Mouse (Mus musculus) midbrain, embryonic 13.5 days (tissue): ENCODE measurements around the gene Hist1h4h. TPM values are rescaled to one million over a fixed set of nuclear protein-coding genes. Genes with fewer than 3 reads are reported as not detected.
A peak's percentile ranks its signal among the peaks of the same experiment; 100 is the strongest.
"Not testable (repeated sequence)": the region's sequence is repeated elsewhere in the genome, so short reads cannot be mapped to it uniquely, and the experiment has no call there.

Experiments
- ATAC-seq: fragments of 200-750 bp; cut with Nextera tagmentation; 2 replicates; pipeline ENCODE4 v1.8.0; 2017; ENCODE audit warnings: mild to moderate bottlenecking, moderate TSS enrichment, moderate library complexity
- H3K27ac ChIP-seq: fragments of 300-500 bp; sonication (generic); 2 replicates; pipeline ENCODE4 v1.5.1; 2015; ENCODE audit warnings: inconsistent platforms, mild to moderate bottlenecking, moderate library complexity
- H3K27me3 ChIP-seq: fragments of 300-500 bp; sonication (generic); 2 replicates; pipeline ENCODE4 v1.6.1; 2015; ENCODE audit warnings: mild to moderate bottlenecking, inconsistent platforms
- H3K36me3 ChIP-seq: fragments of 300-500 bp; sonication (generic); 2 replicates; pipeline ENCODE4 v1.6.1; 2015; ENCODE audit warnings: mild to moderate bottlenecking, inconsistent platforms
- H3K4me1 ChIP-seq: fragments of 300-500 bp; sonication (generic); replicated peaks from 2 replicates; pipeline ENCODE4 v1.6.1; 2015; ENCODE audit warnings: inconsistent platforms
- H3K4me2 ChIP-seq: fragments of 300-500 bp; sonication (generic); replicated peaks from 2 replicates; pipeline ENCODE4 v1.6.1; 2015; ENCODE audit warnings: moderate library complexity, mild to moderate bottlenecking, inconsistent platforms
- H3K4me3 ChIP-seq: fragments of 300-500 bp; sonication (generic); replicated peaks from 2 replicates; pipeline ENCODE4 v1.5.1; 2015; ENCODE audit warnings: mild to moderate bottlenecking, inconsistent platforms
- H3K9ac ChIP-seq: fragments of 300-500 bp; sonication (generic); replicated peaks from 2 replicates; pipeline ENCODE4 v1.6.1; 2015; ENCODE audit warnings: mild to moderate bottlenecking, inconsistent platforms
- H3K9me3 ChIP-seq: fragments of 300-500 bp; sonication (generic); 2 replicates; pipeline ENCODE4 v1.6.1; 2016; ENCODE audit warnings: mild to moderate bottlenecking, inconsistent platforms
- WGBS: fragments of 180-500 bp; shearing (Covaris S2); methylation state at CpG from one replicate; pipeline ENCODE4 v1.1.7; 2015; 5-methylcytosine and 5-hydroxymethylcytosine counted together
- polyA plus RNA-seq: library from polyadenylated mRNA; unstranded; fragments of >200 nt; fragmentation: Nextera tagmentation; extraction: Ambion mirVana; gene quantifications from 2 replicates; pipeline ENCODE4 v1.2.1, GENCODE M21; 2015

Gene Hist1h4h
- polyA plus RNA-seq, 1 experiment from 2014 or later: 6.4 TPM

DNA sequence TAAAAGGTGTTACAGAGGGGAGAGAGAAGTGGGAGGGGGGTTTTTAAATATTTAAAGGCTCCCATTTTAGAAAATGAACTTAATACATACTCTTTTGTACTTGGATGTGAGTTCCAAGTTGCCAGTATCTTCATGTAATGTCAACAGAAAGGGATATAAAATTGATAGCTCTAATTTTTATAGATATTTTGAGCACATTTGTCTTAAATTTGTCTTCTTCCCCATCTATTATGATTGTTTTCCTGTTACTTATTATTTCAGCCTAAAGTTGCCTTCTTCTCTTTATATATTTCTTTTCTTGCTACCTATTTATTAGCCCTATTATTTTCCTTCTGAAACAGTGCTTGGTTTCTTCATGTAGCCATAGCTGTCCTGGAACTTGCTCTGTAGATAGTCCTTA is 22.1 kb downstream of the Hist1h4h start, which contains the start of gene Hist1h1d:
Gene Hist1h1d, plus strand, starts transcription at position 301 of the 400 bp plus-strand sequence.
- Histone ChIP-seq H3K4me3 (no peak within 1 kb of the TSS), H3K36me3 (no peaks in the 10 kb centered on the region), H3K4me2 (0 out of 2 replicates have a peak within 1 kb of the TSS, but pooled peaks have one; percentile 65), H3K9ac (no peak within 1 kb of the TSS), H3K27ac (peak within 1 kb of the TSS; percentile 91), H3K27me3 (no peaks in the 10 kb centered on the region), H3K4me1 (peaks cover 36% of the 10 kb centered on the region), H3K9me3 (no peaks in the 10 kb centered on the region)
- ATAC-seq: no peak

GRCm38 (mm10) chr13:23554393-23554792 is 23.5 kb downstream of the Hist1h4h start:
- Histone ChIP-seq H3K27ac (peak overlapping the region; percentile 91), H3K9ac (peak overlapping the region; percentile 78), H3K4me1 (peaks cover 36% of the 10 kb centered on the region), H3K27me3 (no peaks in the 10 kb centered on the region), H3K4me2 (peak overlapping the region; percentile 100), H3K4me3 (peak overlapping the region; percentile 55), H3K36me3 (no peaks in the 10 kb centered on the region), H3K9me3 (no peaks in the 10 kb centered on the region)
- ATAC-seq: no peak
- 25% methylated on average over 9 of the region's 9 CpGs for WGBS

DNA sequence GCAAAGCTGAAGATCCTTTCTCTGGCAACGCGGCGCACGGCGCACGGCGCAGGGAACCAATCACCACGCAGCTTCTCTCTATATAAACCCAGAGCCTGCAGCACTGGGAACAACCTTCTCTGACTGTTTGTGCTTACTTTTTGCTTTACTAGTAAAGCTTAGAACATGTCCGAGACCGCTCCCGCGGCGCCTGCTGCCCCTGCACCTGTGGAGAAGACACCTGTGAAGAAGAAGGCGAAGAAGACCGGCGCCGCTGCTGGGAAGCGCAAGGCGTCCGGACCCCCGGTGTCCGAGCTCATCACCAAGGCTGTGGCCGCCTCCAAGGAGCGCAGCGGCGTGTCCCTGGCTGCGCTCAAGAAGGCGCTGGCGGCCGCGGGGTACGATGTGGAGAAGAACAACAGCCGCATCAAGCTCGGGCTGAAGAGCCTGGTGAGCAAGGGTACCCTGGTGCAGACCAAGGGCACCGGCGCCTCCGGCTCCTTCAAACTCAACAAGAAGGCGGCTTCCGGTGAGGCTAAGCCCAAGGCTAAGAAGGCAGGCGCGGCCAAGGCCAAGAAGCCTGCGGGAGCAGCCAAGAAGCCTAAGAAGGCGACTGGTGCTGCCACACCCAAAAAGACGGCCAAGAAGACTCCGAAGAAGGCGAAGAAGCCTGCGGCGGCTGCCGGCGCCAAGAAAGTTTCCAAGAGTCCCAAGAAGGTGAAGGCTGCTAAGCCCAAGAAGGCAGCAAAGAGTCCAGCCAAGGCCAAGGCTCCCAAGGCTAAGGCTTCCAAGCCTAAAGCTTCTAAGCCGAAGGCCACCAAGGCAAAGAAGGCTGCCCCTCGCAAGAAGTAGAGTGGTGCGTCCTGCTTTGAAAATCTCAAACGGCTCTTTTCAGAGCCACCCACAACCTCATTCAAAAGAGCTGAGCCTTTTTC is 24.3 kb downstream of the Hist1h4h start:
- H3K9me3 ChIP-seq: no peaks in the 10 kb centered on the region
- under 1% methylated on average over 53 of the region's 54 CpGs for WGBS
- peak overlapping the region; percentile 78 for H3K9ac ChIP-seq
- H3K27me3 ChIP-seq: no peaks in the 10 kb centered on the region
- peak overlapping the region; percentile 55 for H3K4me3 ChIP-seq
- peak; percentile 77 for ATAC-seq
- H3K27ac ChIP-seq: peak overlapping the region; percentile 91
- H3K36me3 ChIP-seq: no peaks in the 10 kb centered on the region
- H3K4me2 ChIP-seq: peak overlapping the region; percentile 100
- H3K4me1 ChIP-seq: peaks cover 36% of the 10 kb centered on the region

DNA sequence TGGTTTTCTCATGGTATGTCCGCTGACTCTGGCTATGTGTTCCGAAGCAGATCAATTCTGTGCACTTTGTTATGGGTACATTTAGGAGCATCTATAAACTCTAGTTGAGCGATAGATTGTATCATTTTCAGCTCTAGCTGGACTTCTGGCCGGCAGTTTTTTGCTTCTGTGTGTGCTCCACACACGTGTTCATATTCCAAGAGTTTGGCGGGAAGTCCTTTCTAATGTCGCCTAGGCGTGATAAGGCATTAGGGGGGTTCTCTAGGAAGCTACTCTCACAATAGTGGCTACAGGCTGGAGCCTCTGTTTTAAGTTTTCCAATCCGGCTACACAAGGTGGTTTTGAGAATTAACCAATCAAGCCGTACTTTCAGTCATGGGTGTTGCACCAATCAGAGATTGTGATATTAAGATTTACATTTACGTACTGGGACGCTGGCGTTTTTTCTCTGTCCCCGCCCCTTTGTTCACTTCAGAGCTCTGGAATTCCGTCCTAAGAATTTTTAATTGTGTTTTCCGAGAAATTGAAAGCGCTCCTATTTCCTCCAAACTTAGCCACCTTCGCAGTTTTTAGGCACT is 25.1 kb downstream of the Hist1h4h start:
- ATAC-seq: peak; percentile 84
- Histone ChIP-seq H3K9ac (peak overlapping the region; percentile 78), H3K27me3 (no peaks in the 10 kb centered on the region), H3K9me3 (no peaks in the 10 kb centered on the region), H3K4me3 (peak overlapping the region; percentile 55), H3K4me1 (peaks cover 35% of the 10 kb centered on the region), H3K36me3 (no peaks in the 10 kb centered on the region), H3K4me2 (peak overlapping the region; percentile 100), H3K27ac (peak overlapping the region; percentile 91)
- WGBS: under 1% methylated on average over 18 of the region's 18 CpGs

- no peak for ATAC-seq
- 0 out of 2 replicates have a peak overlapping the region, but pooled peaks have one; percentile 20 for H3K4me2 ChIP-seq
- no peak overlapping the region for H3K9ac ChIP-seq
- 77% methylated on average over 3 of the region's 3 CpGs for WGBS
- H3K27ac ChIP-seq: no peak overlapping the region; the same call in 1 of the 2 replicates
- no peaks in the 10 kb centered on the region for H3K36me3 ChIP-seq
- H3K9me3 ChIP-seq: no peaks in the 10 kb centered on the region
- no peak overlapping the region for H3K4me3 ChIP-seq
- no peaks in the 10 kb centered on the region for H3K27me3 ChIP-seq
- peaks cover 29% of the 10 kb centered on the region for H3K4me1 ChIP-seq
These were observed 26.1 kb downstream of the Hist1h4h start for GRCm38 (mm10) chr13:23556906-23557305.

DNA sequence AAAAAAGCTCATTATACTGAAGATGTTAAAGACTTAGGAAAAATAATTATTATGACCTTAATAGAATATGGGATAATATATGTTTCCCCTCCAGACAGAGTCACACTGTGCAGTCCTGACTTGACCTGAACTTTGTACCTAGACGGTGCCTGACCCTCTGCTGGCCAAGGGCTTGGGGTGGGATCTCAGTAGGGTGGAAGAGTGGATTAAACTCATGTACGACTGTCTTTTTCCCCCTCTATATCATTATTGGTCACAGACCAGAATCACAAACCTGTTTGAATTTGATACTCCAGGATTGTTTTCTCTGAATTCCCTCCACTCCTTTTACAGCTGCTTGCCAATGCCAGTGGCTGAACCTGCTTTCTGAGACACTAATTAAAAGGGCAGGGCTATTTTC is 29.8 kb downstream of the Hist1h4h start:
- WGBS: 15% methylated on average over 2 of the region's 2 CpGs
- H3K27me3 ChIP-seq, H3K36me3 ChIP-seq, H3K9me3 ChIP-seq, H3K9ac ChIP-seq, H3K27ac ChIP-seq, ATAC-seq, H3K4me3 ChIP-seq: not testable (repeated sequence)
- Histone ChIP-seq H3K4me1 (peaks cover 14% of the 10 kb centered on the region), H3K4me2 (peak overlapping the region; percentile 22)

GRCm38 (mm10) chr13:23561531-23561882 is 30.7 kb downstream of the Hist1h4h start:
- not testable (repeated sequence) for ATAC-seq, H3K9me3 ChIP-seq, H3K27me3 ChIP-seq, H3K36me3 ChIP-seq
- Histone ChIP-seq H3K4me3 (peak overlapping the region; percentile 47), H3K27ac (peak overlapping the region; percentile 98), H3K9ac (peak overlapping the region; percentile 74; the same call in 1 of the 2 replicates), H3K4me1 (peaks cover 11% of the 10 kb centered on the region), H3K4me2 (peak overlapping the region; percentile 67)
- WGBS: 0% methylated on average over 2 of the region's 5 CpGs

DNA sequence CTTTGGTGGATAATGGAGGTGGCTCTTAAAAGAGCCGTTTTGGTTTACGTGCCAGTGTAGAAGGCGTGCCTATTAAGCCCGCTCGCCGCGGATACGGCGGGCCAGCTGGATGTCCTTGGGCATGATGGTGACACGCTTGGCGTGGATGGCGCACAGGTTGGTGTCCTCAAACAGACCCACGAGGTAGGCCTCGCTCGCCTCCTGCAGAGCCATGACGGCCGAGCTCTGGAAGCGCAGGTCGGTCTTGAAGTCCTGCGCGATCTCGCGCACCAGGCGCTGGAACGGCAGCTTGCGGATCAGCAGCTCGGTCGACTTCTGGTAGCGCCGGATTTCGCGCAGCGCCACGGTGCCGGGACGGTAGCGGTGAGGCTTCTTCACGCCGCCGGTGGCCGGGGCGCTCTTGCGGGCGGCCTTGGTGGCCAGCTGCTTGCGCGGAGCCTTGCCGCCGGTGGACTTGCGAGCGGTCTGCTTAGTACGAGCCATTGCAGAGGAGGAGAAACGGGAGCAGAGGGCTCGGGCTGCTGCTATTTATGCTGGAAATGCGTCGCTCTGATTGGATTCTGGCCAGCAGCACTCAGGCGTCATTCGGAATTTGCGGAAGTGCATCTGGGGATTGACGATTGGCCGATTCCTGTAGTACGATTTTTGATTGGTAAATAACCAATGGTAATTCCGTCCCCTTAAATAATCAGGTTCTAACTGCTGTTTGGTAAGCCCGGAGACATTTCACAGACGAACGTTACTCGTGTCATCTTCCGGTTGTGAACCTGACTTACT is 31.2 kb downstream of the Hist1h4h start, which contains the start of gene Hist1h3e:
Gene Hist1h3e, minus strand, starts transcription at position 487 of the 777 bp plus-strand sequence.
- peak within 1 kb of the TSS; percentile 98 for H3K27ac ChIP-seq
- H3K9me3 ChIP-seq, H3K36me3 ChIP-seq, H3K4me1 ChIP-seq, H3K27me3 ChIP-seq: not testable (repeated sequence)
- peak within 1 kb of the TSS; percentile 67 for H3K4me2 ChIP-seq
- H3K9ac ChIP-seq: peak within 1 kb of the TSS; percentile 74
- WGBS: under 1% methylated on average over 59 of the region's 67 CpGs
- ATAC-seq: peak; percentile 98
- H3K4me3 ChIP-seq: peak within 1 kb of the TSS; percentile 47

GRCm38 (mm10) chr13:23562699-23563462 is 32.0 kb downstream of the Hist1h4h start:
- Histone ChIP-seq H3K4me2 (peak overlapping the region; percentile 67), H3K4me3 (peak overlapping the region; percentile 47), H3K9me3 (no peaks in the 10 kb centered on the region), H3K36me3 (no peaks in the 10 kb centered on the region), H3K4me1 (peaks cover 7% of the 10 kb centered on the region), H3K9ac (peak overlapping the region; percentile 65), H3K27ac (peak overlapping the region; percentile 98), H3K27me3 (no peaks in the 10 kb centered on the region)
- WGBS: 3% methylated on average over 18 of the region's 18 CpGs
- peak; percentile 59 for ATAC-seq

DNA sequence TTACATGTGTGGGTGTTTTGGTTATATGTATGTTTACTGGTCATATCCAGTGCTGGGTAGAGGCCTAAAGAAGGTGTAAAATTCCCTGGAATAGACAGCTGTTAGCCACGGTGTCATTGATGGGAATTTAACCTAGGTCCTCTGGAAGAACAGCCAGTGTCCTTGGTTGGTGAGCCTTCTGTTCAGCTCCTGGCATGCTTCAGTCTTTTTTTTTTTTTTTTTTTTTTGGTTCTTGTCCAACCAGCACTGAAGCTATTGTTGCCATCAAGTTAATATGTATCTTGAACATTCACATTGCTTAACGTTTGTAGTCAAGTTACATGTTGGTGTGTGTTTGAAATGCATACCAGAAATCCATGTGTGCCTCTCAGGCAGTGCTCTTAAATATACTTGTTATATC is 33.6 kb downstream of the Hist1h4h start:
- Histone ChIP-seq H3K9me3 (no peaks in the 10 kb centered on the region), H3K36me3 (no peaks in the 10 kb centered on the region), H3K27ac (peak overlapping the region; percentile 98; the same call in 1 of the 2 replicates), H3K4me2 (no peak overlapping the region), H3K27me3 (no peaks in the 10 kb centered on the region), H3K9ac (no peak overlapping the region), H3K4me3 (no peak overlapping the region), H3K4me1 (peaks cover 8% of the 10 kb centered on the region)
- WGBS: 89% methylated on average over 2 of the region's 2 CpGs
- ATAC-seq: no peak
